Mouse (Mus musculus): ENCODE measurements around the gene Itgad.

Itgad gene

DNA sequence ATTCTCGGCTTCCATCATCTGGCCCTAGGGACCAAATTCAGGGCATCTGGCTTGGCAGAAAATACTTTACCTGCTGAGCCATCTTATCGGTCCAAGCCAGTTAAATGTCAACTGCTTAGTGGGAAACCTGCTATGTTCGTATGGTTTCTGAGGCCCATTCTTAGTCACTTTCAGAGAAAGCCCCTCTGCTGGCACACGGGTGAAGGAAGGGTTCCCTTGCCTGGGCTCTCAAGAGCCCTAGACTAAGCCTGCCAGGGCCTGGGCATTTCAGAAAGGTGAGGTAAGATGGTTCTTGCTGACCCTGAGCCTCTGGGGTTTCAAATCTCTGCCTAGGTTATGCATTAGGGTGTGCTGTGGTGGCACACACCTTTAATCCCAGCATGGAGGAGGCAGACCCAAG lies 91.4 kb downstream of the Itgad start:
- DNase-seq = peak in 1 of 2 experiments; percentile 34

DNA sequence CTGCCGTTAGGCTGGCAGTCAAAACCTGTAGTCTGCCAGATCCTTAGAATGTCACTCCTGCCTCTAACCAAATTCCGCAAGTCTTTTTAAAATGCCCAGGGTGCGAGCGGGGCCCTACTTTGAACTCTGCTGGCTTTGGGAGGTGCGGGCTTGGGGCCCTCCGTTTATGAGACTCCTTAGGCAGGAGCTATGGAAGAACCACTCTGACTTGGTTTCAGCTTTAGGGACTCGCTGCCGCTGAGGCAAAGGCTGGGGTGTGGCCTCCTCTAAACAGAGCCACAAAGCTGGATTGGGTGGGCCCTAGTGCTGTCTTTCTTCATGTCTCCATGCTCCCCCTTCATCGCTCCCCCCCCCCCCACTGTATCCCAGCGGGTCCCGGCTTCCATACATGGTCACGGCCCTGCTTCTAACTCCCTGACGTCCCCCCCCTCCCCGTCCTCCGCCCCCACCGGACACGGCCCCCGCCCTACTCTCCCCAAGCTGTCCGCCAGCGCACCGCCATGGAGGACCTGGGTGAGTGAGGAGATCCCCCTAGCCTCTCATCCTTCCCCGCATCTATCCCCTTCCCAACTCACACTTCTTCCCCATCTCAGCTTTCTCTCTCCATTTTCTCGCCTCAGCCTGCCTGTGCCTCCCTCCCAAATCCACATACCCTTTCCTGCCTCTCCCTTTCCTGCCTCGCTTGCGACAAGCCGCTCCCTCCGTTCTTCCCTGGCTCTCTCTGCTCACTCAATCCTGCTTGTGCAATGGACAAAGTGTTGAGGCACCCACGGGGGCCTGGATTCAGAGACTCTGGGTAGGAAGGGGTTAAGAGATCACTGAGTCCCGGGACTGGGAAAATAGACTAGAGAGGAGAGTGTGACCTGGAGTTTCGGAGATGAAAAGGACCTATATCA lies 92.6 kb downstream of the Itgad start, which contains the start of gene Tgfb1i1:
Tgfb1i1 (plus strand) TSS at position 317 of the 896 bp plus-strand sequence.
- peak; percentile 62 to 66 for DNase-seq

DNA sequence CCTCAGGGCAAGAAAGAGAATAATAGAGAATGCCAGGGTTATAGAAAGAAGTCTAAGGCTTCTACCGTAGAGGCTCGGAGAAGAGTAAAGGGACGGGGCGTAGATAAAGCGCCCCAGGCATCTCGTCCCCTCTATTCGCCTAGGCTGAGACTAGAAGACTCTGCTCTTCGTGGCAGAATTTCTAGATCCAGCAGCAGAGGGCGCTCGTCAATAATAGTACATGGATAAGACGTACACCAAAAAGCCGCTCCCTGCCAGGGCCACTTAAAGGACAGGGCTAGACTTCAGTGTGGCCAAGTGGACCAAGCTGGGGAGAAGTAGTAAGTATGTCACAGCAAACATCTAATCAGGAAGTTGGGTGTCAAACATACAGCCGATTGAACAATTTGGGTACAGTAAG lies 93.3 kb downstream of the Itgad start:
- DNase-seq = peak; percentile 90 to 96

DNA sequence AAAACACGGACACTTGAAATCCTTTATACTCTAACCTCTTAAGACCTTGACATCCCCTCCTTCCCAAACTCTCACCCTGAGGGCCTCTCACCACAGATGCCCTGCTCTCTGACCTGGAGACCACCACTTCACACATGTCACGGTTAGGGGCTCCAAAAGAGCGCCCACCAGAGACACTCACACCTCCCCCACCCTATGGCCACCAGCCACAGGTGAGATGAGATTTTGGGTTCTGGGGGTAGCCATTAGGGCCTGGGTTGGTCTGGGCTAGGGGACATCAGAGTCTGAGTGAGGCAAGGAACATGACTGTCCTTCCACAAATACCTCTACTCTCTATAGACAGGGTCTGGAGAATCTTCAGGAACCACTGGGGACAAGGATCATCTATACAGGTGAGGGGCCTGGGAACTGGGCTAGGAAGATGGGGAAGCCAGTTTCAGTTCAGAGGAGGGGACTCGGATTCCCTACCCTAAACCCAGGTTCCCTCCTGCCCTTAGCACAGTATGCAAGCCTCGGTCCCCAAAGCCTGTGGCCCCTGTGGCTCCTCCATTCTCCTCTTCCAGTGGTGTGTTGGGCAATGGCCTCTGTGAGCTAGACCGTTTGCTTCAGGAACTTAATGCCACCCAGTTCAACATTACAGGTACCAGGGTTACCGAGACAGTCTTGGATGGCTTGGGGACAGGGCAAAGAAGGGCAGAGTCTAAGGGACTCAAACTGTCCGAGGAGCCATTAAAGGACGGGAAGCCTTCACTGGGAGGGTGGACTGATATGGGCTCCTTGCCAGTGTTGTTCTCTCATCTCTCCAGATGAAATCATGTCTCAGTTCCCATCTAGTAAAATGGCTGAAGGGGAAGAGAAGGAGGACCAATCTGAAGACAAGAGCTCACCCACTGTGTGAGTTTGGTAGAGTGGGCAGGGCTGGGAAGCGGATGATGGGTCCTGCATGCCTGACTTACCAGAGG lies 94.2 kb downstream of the Itgad start:
- DNase-seq = no peak

DNA sequence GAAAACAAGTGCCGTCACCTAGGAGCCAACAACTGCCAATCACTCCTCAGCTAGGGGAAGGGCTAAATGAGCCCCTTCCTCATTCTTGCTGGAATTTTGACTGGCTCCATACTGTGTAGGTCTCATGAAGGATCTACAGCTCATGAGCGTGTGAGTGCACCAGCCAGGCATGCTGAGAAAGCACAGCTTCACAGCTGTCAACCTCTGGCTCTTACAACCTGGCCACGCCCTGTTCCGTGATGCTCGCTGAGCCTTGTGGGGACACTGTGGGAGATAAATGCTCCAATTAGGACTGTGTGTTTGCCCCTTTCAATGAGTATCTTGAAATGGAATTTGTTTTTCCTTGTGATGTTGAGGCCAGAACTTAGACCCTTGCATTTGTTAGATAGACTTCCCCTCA lies 95.8 kb downstream of the Itgad start:
- DNase-seq = no peak

DNA sequence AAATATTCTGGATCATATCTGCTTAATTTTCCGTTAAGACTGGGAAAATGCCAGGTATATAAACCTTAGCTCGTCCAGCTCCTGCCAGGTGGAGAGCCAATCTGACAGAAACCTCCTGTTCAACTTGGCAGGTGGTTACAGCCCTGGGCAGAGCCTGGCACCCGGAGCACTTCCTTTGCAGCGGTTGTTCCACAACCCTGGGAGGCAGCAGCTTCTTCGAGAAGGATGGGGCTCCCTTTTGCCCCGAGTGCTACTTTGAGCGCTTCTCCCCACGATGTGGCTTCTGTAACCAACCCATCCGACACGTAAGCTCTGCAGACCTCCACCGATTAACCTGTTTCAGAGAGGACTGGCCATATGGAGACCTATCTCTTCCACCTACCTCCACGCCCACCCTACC lies 97.8 kb downstream of the Itgad start:
- peak; percentile 44 to 60 for DNase-seq

DNA sequence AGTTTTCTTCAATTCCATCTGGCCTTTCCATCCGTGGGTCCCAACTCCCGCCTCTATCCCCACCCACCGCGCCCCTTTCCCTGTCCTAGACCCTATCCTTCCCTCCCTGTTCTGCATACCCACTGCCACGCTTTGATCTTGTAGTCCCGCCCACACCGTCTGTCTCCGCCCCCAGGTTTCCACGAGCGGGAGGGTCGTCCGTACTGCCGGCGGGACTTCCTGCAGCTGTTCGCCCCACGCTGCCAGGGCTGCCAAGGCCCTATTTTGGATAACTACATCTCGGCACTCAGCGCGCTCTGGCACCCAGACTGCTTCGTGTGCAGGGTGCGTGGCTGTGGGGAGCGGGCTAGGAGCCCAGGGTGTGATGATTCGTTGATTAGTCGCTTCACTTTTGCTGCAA lies 98.4 kb downstream of the Itgad start:
- peak in 1 of 2 experiments; percentile 43 for DNase-seq

DNA sequence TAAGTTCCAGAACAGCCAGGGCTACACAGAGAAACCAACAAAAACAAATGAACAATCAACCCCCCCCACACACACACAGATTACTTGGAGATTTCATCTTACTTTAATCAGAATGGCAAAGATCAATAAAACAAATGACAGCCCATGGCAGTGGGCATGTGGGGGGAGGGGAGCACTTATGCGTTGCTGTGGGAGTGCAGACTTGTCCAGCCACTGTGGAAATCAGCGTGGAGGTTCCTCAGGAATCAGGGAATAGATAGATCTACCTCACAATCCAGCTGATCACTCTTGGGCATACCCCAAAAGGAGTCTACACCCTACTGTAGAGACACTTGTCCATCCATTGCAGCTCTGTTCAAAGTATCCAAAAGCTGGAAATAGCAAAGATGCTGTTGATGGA lies 100.8 kb downstream of the Itgad start:
- DNase-seq = no peak

DNA sequence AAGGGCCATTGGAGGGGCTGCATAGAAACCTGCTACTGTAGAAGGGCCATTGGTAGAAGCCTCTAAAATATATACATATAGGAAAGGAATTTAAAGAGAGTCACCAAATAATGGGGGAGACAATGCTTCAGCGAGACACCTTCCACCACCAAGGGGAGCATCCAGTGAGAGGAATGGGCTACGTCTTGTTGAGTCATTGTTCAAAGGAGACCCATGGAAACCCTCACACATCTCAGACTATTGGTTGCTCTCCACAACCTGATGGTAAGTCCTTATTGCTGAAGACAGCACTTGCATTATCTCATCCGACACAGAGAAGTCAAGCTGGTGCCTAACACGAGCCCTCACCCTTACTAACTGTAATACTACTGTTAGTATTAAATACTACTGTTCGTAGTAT lies 101.6 kb downstream of the Itgad start:
- DNase-seq = no peak

DNA sequence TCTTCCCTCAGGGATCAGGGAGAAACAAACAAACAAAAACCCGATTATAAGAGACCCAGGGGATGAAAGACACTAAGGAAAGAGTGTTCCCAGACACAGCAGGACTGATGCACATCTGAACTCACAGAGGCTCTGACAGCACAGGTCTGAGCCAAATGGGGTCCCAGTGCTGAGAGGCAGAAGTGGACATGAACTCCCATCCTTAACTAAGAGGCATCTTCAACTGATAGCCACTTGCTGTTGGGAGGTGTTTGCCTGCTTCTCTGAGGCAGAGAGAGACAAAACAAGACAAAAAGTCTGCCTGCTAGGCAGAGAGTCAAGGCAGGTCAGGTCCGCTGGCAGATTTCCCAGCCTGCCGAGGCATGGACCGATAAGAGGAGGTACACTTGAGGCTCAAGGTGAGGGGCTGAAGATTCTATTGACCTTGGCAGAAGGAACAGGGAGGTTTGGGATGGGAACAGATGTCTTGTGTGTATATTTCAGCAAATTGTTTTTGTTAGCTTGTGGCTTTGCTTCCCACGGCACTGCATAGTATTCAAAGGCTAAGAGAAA lies 102.7 kb downstream of the Itgad start:
- DNase-seq = peak in 1 of 2 experiments; percentile 15

DNA sequence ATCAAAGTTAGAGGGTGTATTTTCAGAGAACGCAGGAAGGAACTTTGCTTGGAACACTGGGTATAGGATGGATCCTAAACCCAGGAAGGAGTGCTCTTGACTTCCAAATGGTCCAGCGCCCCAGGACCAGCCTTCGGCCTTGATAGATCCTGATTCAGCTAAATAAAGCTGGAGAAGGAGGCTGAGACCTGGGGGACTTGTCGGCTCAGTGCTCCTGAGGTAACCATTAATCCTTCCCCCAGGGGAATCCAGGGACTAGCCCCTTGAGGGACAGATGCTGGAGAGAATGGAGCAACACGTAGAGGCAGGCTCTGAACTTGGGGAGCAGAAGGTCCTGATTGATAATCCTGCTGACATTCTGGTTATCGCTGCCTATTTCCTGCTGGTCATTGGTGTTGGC lies 111.2 kb downstream of the Itgad start, which contains the start of gene Slc5a2:
Slc5a2 (plus strand) TSS at position 247 of the 400 bp plus-strand sequence.
- no peak for DNase-seq

DNA sequence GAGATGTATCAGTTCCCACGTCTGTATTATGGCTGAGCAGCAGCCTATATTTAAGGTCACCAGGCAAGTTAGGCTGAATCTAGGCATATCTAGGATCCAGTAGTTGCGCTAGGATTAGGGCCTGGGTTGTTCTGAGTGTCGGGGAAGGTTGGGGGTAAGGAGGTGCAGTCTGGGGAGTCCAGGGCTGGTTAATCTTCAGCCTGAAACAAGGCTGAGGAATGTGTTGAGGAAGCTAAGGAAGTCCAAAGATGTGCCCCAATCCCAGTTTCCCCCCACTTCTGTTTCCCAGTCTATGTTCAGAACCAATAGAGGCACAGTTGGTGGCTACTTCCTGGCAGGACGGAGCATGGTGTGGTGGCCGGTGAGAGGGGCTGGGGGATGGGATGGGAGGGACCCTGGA lies 111.9 kb downstream of the Itgad start:
- no peak for DNase-seq

DNA sequence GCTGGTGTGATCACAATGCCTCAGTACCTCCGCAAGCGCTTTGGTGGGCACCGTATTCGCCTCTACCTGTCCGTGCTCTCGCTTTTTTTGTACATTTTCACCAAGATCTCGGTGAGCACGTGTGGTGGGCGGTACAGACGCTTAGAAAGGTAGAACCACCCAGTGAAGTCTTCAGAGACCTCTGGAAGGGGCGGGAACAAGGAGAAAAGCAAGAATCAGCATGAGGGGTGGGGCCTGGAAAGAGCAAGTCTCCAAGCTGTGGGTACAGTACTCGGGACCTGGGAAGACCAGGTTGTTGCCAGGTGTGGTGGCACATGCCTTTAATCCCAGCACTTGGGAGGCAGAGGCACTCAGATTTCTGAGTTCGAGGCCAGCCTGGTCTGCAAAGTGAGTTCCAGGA lies 113.2 kb downstream of the Itgad start:
- DNase-seq = no peak

DNA sequence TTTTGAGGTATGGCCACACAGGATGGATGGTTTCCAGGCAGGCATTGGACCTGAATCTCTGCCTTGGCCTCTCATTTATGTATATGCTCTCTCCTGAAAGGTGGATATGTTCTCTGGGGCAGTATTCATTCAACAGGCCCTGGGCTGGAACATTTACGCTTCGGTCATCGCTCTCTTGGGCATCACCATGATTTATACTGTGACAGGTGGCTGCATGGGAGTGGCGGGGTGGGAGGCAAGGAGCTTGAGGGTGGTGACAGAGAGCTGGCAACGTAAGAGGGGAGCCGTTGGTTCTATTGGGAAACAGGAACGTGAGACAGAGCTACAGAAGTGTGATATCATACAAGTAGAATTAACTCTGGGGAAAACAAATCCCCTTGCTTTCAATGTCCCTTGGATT lies 113.6 kb downstream of the Itgad start:
- DNase-seq = no peak

DNA sequence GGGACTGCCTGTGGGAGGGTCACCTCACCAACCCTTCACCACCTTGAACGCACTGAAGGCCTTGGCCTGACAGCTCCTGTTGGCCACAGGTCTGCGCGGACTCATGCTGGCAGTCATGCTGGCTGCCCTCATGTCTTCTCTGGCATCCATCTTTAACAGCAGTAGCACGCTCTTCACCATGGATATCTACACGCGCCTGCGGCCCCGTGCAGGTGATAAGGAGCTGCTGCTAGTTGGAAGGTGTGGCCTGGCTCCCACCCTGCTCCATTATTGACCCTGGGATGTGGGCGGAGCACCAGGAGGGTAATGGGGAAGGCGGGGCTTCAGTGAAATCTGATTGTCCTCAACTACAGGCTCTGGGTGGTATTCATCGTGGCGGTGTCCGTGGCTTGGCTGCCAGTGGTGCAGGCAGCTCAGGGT lies 116.3 kb downstream of the Itgad start:
- peak; percentile 53 to 79 for DNase-seq

DNA sequence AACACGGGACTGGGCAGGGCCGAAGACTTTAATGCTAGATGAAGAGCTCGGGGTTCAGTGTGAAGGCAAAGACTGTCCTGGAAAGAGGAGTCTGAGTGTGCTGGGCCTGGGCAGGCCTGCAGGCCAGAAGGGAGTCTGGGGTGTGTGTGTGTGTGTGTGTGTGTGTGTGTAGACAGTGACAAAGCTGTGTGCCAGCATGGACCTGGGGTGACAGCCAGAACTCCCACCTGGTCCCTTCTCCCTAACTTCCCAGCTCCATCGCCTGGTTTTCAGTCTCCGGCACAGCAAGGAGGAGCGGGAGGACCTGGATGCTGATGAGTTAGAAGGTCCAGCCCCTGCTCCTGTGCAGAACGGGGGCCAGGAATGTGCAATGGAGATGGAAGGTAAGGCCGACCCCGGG lies 117.3 kb downstream of the Itgad start:
- DNase-seq = peak; percentile 60 to 70
